Mouse (Mus musculus) WW6 (cell line): ENCODE data around the gene Ctsw.

Experiments
- DNase-seq: peaks from one replicate; pipeline ENCODE4 v3.0.0-alpha.2; 2013; ENCODE audit warnings: low read depth, low spot score

The Ctsw gene

DNA sequence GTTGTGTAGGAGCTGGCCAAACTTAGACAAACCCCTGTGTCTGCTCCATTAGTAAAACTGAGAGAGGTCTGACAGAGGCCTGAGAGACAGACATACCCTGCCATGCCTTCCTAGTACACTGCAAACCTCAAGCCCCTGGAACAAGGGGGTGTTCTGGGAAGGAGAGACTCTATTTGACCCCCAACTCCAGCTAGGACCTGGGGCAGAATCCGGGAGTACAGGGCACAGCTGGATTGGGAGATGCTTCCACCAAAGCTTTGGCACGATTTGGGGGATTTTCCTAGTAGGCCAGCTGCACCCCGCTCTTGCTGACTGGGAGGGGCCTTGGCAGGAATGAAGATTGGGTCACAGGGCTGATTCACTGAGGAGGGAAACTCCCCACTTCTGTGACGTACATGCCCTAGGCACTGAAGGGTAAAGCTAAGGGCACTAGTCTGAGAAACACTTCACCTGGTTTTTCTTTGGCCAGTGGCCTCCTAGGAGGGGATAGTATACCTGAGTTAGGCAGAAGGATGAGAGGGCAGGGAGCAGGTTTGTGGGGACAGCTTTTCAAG lies 36.3 kb downstream of the Ctsw start:
- no peak for DNase-seq

DNA sequence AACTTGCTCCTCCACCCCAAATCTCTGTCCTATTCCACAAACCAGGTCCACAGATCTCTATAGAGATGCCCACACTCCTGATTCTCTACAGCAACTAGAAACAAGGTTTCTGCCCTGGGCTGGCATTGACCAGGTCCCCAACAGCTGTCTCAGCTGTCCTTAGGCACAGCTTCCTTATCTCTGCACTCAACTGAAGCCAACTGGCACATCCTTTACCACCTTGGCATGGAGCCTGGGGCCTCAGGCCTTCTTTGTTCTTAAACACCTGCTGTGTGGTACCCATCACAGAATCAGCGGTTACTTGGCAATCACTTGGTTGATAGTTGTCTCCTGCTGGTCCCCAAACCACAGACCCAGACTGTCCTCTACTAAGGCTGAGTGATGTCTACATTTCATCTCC lies 37.9 kb downstream of the Ctsw start:
- no peak for DNase-seq

DNA sequence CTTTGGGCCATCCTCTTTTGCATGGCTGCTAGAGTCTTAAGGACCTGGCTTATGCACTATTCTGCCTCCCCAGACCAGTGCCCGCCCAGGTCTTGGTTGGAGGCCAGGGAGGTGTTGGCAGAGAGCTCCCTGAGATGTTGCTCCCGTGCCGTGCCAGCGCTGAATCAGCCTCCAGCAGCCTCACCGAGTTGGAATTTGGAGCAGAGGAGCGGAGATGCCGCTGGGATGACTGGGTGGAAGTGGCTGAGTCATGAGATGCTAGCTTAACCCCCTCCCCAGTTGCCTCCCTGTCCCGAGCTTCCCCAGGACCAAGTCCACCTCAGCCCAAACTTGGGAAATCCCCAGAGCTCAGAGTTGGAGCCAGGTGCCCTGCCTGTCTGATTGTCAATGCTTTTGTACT lies 38.5 kb downstream of the Ctsw start:
- no peak for DNase-seq

DNA sequence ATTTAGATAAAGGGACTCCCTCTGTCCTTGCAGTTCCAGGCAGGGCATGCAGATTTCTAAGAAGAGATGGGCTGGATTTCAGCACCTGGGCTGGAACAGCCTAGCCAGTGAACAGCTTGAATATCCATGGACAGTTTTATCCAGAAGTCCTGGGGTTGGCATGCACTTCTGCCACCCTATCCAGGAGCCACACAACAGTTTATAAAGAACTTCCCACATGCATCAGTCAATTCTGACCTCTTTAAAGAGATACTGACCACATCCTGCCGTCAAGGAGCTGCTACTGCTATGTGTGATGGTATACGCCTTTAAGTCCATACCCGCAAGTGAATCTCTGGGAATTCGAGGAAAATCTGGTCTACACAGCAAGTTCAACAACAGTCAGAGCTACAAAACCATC lies 39.1 kb downstream of the Ctsw start:
- no peak for DNase-seq

DNA sequence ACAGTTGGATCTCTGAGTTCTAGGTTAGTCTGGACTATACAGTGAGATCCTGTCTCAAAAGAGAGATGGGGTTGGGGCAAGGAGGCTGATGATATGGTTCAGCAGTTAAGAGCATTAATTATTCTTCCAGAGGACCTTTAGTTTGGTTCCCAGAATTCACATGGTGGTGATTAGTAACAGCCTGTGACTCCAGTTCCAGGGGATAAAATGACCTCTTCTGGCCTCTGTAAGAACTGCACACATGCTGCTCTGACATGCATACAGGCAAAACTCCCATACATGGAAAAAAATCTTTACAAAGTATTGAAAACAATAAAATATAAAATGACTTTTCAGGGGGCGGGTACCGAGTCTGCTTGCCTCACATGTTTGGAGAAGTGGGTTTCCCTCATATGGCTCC lies 40.2 kb downstream of the Ctsw start:
- no peak for DNase-seq

DNA sequence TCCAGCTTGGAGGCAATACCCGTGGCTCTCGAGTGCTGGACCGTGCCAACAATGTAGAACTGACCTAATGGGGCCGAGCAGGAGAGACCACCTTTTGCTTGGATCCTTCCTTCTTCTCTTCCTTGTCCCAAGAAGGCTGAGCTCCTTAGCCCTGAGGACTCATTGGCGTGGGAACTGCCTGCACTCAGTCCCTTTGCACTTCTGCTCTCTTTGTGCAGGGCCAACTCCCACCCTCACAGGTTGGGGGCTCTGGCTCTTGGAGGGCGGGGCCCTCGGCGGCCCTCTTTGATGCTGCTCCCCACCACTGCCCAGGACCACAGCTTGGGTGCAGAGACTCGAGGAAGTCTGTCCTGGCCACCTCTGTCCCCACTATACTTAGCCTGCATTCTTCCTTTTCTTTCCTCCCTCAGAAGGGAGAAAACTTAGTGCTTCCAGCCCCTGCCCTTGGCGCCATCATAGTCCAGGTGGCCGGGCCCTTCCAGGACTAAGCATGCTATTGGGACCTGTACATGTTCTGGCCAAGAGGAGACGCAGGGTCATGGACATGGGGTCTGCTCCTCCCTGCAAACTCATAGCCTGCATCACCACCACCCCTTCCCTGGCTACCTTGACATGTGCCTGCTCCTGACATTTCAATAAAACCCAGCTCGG lies 41.5 kb downstream of the Ctsw start:
- DNase-seq: no peak

DNA sequence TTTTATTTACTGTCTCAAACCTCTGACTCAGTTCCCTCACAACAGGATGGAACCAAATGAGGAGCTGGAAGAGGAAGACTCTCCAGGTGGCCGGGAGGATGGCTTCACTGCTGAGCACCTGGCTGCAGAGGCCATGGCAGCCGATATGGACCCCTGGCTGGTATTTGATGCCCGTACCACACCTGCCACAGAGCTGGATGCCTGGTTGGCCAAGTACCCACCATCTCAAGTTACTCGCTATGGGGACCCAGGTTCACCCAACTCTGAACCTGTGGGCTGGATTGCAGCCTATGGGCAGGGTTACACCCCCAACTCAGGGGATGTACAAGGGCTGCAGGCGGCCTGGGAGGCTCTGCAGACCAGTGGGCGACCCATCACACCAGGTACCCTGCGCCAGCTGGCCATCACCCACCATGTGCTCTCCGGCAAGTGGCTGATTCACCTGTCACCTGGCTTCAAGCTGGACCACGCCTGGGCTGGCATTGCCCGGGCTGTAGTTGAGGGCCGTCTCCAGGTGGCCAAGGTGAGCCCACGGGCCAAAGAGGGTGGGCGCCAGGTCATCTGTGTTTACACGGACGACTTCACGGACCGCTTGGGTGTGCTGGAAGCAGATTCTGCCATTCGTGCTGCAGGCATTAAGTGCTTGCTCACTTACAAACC lies 42.3 kb downstream of the Ctsw start:
- DNase-seq: no peak

DNA sequence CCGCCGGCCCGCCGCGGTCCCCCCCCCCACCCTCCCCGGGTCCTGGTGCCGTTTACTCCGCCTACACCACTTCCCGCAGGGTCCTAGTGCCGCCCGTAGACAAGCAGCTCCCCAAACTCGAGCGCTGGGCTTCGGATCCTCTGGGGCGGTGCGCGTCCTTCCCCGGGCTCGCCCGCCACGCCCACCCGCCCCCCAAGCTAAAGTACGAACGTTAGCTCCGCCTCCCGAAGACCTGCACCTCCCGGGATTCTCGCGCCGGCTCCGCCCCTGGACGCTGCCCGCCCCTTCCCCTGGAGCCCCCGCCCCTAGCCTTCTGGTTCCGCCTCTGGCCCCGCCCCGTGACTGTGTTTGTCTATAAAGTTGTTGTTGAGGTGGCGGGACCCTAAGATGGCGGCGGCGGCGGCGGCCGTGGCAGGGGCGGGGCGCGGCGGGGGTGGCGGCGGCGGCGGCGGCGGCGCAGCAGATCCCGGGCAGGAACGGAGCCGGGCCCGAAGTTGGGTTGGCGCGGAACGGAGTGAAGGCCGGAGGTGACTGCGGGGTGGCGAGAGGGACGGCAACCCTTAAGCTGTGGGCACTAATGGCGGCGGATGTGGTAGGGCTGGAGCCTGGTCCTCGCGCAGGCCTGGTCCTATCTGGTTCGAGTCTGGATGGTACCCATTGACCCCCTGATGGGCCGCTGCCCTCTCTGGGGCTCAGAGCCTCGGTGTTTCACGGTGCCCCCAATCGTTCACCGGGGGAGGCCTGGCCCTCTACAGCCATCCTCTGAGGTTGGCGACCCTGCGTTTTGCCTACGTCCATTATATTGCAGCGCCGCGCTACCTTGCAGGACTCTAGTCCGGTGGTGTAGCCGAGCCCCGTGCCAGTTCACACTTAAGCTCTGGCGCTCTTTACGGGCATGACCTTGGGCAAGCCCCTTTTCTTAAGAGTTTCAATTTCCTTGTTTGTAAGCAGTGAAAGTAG lies 43.2 kb downstream of the Ctsw start, which contains the start of the genes Drap1 and AI837181:
TSS of gene Drap1 (minus strand) at position 198 of the 960 bp plus-strand sequence.
TSS of gene AI837181 (plus strand) at position 363 of the 960 bp plus-strand sequence.
- DNase-seq: peak; percentile 91

DNA sequence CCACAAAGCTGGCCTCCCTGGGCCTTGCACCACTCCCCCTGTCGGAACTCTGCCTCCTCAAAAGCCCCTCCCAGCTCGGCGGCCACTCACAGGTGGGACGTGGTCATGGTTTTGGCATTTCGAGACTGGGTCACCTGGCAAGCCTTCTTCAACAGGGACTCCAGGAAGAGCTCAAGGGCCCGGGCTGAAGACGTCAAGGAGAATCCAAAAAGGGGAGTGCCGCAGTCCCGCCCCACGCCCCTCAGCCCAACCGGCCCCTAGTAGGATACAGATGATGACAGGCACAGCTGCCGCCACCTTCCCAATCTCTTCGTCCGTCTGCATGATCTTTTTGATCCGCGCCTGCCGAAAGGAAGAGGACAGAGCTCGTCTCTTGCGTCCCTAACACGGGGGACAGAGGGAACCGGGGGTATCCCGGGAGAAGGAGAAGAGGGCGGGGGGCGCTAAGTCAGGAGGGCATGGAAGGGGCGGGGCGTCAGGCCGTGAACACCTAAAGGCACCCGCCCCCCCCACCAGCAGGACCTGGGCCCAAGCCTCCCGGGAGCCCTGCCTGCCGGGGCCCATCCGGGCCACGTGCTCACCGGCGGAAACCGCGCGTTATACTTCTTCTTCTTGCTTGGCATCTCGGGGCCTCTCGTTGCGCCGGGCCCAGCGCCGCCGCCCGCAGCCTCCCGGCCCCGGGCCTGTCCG lies 44.1 kb downstream of the Ctsw start:
- no peak for DNase-seq

DNA sequence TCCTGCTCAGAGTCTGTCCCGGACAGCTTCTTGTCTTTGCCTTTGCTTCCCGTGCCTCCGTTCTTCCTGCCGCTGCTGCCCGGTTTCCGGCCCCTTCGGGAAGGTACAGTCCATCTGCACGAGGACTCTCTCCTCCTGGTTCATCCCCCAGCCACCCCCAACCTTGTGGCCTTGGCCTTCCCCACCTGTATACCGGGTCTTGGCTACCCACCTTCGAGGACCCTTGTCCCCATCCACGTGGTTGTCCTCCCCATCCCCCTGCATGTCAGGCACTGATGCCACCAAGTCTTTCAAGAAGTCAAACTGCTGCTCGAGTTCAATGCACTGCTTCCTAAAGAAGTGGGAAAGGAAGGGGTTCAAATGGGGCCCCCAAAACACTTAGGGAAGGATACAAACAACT lies 44.7 kb downstream of the Ctsw start:
- DNase-seq: no peak

DNA sequence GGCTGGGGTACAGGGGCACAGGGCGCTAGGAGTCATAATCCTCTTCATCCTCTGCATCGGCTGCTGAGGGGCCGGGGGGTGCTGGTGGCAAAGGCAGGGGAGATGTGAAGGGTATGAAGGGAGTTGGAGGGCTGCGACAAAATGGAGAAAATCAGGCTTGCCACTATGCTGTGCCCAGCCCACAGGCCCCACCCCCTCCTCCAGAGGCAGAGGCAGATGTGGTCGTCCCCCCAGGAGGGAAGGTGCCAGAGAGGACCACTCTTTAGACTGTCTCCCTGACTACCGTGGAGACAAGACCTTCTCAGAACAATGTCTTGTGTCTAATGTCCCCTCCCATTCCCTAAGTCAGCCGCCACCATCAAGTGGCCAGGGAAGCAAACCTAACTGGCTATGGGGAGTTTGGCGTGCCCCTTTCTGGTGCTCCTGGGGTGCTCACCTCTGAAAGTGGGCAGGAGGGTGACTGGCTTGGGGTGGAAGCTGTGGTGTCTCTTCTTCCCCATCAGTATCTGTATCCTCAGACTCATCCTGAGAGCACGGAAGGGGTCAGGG lies 45.3 kb downstream of the Ctsw start:
- no peak for DNase-seq

DNA sequence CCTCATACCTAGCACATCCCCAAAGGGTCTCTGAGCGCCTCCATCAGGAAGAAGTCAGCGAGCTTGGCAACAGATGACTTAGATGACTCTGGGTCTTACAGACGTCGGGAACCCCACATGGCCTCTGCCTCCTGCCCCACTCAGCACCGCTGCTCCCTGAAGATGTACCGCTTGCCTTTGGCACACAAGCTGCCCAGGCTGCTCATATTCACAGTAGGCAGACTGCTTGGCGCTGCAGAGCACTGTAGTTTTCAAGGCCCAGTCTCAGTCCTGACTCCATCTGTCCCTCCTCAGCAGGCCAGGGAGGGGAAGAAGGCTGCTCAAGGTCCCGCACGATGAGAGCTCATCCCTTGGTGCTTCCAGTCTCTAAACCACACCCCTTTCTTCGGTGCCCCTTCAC lies 46.0 kb downstream of the Ctsw start:
- no peak for DNase-seq

DNA sequence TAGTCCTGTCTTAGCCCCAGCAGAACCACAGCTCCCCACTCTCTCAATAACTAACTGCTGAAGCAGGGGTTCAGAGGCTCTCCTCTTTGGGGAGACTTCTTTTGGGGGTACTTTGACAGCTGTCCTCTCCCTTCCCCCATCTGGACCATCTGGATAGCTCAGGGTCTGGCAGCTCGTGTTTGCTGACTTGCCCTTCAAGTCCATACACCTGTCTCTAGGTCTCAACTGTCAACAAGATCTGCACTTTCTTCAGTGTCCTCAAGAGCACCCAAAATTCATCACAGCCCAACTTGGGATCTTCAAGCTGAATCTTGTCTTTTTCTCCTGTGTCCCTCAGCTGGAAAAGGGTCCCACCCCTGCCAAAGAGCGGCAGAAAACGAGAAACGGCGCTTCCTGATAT lies 46.5 kb downstream of the Ctsw start:
- no peak for DNase-seq

DNA sequence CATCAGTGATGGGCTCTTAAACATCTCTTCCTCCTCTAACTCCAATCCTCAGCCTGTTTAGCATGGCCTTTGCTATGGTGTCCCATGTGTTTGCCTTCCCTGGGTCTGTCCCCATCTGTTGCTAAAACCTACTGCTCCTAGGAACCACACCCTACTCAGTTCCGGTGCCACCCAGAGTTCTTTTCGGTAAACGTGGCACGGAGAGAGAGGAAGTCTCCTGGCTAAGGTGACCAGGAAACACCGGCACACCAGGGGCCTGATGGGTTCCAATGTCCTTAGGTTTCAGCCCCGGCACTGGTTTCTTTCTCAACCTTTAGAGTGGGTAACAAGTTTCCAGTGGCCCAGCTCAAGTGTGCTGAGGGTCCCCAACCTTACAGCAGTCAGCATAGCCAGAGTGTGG lies 47.7 kb downstream of the Ctsw start:
- no peak for DNase-seq

DNA sequence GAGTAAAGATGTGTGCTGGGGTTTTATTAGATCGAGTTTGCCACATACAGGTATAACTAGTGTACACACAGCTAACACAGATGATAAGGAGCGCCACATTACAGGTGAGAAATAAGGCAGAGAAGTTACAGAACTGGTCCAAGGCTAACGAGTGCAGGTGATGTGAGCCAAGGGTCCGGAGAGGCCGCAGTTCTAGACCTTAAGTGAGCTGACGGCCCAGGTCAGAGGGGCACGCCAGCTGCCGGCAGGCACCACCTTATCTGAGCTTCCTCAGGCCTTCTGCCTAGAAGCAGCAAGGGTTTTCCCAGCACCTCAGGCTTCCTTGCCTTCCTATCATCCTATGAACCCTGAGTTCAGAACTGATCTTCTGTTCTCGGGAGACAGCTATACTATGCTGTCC lies 48.7 kb downstream of the Ctsw start:
- no peak for DNase-seq

DNA sequence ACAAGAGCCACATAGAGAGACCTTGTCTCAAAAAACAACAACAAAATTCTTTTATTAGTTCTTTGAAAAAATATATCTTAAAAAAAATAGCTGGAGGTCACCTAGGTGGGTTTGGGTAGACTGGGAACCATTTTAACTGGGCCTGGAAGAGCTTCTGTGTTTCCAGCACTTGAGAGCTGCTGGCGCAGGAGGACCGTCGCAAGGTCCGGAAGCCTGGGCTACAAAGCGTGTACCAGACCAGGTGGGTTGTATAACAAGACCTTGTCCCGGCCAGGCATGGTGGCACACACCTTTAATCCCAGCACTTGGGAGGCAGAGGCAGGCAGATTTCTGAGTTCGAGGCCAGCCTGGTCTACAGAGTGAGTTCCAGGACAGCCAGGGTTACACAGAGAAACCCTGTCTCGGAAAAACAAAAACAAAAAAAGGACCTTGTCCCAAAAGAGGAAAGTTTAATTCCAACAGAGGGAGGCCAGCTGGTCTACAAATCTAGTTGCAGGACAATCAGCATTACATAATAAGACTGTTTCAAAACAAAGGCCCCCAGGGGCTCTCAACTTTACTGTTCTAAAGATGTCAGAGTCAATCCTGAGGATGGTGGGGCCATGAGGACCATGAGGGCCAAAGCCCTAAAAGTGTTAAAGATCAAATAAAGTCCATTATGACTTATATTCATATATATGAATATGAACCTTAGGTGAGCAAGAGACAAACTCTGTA lies 49.4 kb downstream of the Ctsw start:
- no peak for DNase-seq
